Mouse (Mus musculus) liver, adult (tissue): ENCODE data around the gene Tmem8b.

Source experiments
- GATA4 ChIP-seq: IDR thresholded peaks from 2 replicates; pipeline ENCODE4 v1.6.1; 2014; ENCODE audit warnings: mild to moderate bottlenecking, low read length; ENCODE audit not compliant: insufficient replicate concordance

Gene Tmem8b

DNA sequence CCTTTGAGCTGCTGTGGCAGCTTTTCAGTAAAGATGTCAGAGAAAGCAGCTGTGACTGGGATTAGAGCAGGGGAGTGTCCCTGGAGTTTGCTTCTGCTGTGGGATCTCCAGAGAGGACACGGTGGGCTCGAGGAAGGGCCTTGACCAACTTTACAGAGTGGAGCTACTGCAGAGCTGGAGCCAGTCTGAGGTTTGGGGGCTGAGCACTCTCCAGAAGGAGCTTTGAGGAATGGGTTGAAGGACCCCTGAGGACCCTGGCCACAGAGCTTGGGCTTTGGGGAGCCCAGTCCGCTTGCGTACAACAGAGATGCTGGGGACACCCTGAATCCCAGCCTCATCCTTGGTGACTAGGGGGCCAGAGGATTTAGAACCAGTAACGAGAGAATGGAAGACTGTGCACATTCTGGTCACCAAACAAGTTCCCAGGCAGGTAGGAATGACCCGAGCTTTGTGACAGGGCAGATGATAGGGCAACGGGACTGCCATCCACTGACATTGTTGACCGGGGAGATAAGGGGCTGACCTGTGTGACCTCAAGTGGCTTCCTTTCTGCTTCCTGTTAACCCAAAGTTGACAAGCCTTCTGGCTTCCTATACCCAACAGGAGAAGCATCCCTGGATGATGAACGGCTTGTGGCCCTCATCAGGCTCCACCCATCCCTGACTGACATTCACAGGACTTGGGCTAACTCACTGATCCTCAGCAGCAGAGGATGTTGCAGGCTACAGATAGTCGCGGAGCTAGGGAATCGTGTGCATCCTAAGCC, 57.6 kb downstream of the Tmem8b start:
- no peak for TF ChIP-seq GATA4

- TF ChIP-seq GATA4, result no peak
Observed at GRCm38 (mm10) chr4:43726995-43727394, 58.2 kb downstream of the Tmem8b start, which contains the start of gene Hrct1. TSS of gene Hrct1 (plus strand) at chr4:43727188.

- no peak; the same call in 1 of the 2 replicates for TF ChIP-seq GATA4
Observed at GRCm38 (mm10) chr4:43727718-43728575, 59.2 kb downstream of the Tmem8b start.

DNA sequence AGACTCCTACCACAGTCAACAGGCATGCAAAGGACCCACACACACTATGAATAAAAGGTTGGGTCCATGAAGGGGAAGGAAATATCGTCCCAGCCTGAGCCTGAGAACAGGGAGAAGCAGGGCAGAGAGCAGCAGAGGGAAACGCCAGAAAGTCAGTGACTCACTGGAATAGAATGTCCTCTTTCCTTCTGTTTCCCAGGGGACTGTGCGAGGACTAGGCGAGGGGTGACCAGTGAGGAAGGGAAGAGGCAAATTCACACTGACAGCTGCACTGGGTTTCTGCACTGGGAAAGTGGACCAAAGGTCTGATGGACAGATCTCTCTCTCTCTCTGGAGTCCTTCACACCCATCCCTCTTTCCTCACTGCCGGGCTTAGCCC, 59.8 kb downstream of the Tmem8b start:
- TF ChIP-seq GATA4, result no peak; the same call in 1 of the 2 replicates

DNA sequence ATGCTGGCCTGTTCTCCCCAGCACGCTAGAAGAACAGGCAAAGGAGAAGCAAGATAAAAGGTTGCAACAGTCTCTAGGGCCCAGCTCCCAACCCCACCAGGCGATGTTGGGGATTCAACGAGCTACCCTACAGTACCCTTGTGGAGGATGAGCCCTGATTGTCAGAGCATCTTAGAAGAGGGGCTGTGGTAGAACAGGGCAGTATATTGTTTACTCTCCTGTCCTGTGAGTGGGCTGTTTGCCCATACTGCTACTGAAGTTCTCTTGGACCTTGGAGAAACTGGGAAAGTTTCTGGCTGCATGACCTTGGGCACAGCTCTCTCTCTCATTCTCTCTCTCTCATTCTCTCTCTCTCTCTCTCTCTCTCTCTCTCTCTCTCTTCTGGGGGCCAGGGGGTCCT, 60.4 kb downstream of the Tmem8b start:
- no peak for TF ChIP-seq GATA4

DNA sequence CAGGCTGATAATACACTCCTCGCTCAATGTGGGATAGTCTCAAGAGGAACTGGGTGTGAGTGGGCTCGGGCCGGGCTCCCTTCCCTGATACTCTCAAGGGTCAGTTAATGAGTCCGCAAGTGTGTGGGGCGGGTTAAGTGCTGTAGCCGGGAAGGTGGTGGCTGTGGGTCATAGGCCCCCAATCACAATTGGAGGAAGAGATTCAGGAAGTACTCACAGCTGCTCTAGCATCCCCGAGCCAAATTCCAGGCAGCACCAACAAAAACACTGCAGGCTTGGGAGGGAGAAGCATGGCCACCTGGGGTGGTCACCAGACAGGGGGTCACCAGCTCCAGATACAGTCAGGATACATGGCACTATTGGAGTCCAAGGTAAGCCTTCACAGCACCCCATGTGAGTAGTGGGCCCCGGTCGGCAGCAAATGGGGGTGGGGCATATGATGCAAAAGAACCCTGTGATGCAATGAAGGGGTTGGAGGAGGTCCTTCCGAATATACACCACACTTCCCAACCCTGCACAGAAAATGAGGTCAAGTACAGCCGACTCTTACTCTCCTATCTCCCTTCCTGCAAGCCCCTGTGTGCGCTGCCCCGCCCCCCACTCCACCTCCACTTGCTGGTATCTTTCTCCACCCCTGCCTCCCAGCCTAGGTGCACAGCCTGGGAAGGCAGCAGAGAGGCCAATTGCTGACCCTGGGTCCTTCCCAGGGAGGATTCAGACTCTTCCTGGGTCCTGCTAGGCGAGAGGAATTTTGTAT, 61.2 kb downstream of the Tmem8b start, which contains the start of gene Spaar:
Gene Spaar, plus strand, starts transcription at position 241 of the 757 bp plus-strand sequence.
- TF ChIP-seq GATA4, result no peak

GRCm38 (mm10) chr4:43730750-43731297, 62.1 kb downstream of the Tmem8b start:
- TF ChIP-seq GATA4, result no peak

DNA sequence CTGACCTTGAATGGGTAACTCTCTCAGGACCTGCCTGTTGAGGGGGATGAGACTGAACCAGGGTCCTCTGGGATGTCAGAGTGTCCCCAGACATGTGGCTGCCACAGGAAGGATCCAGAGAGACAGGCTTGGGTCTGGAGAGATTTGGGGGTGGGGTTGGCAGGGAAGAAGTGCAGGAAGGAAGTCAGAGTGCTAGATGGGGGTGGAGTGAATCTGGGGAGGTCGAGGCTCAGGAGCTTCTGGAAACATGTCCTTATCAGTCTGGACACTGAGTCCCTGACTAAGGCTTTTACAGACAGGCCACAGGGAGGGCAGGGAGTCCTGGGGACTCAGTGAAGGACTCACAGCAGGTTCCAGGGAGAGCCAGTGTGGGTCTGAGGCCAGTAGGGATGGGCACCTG, 63.4 kb downstream of the Tmem8b start:
- no peak for TF ChIP-seq GATA4

- no peak for TF ChIP-seq GATA4
Observed at GRCm38 (mm10) chr4:43733186-43733585, 64.4 kb downstream of the Tmem8b start.

DNA sequence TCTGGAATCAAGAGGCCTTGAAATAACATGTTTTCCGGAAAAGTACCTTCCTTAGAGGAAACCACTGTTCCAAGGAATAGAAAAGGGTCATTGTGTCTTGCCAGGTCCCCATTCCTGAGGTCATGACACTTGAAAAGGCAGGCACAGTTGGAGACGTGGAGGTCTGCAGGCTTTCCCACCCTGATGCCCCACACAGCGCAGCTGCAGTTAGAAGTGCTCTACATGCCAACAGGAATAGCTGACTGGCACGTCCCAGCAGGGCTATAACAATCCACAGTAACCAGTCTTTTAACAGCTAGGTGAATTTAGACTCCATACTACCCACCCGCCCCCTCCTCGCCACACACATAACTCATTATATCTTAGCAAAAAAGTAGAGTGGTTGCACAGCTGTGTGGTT, 68.4 kb downstream of the Tmem8b start:
- TF ChIP-seq GATA4, result no peak

- no peak for TF ChIP-seq GATA4
Observed at GRCm38 (mm10) chr4:43738989-43739674, 70.4 kb downstream of the Tmem8b start.

DNA sequence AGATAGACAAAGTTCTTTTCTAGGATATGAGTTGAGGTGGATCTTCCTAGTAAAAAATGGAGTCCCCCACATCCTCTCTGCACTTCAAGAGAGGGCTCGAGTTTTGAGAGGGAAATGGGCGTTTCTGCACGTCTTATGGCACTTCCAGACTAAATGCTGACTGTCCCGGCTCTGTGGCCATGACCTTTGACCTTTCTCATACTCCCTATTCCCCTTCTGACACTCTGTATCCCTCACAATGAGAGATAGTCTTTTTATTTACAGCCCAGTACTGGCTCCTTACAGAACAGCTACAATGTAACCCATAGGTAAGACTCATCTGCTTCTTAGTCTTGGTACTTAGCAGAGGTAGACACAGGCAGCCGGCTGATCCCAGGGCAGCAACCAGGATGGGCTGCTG, 72.8 kb downstream of the Tmem8b start:
- no peak for TF ChIP-seq GATA4
